Mouse (Mus musculus): ENCODE results near the gene Tor1b.

GRCm38 (mm10) chr2:31007208-31007607 is 54.4 kb downstream of the Tor1b start:
- TF ChIP-seq CTCF (IDR thresholded peaks at IDR 0.05; ENCODE audit: extremely low read depth, insufficient read depth, low read length) (no peak), POLR2A (IDR thresholded peaks at IDR 0.05; ENCODE audit: extremely low read depth, insufficient read depth, low read length) (no peak)
